Mouse (Mus musculus) forebrain, embryonic 12.5 days (tissue): Measurements from ENCODE around the gene Kctd20. TPM values are rescaled to one million over a fixed set of nuclear protein-coding genes. Genes with fewer than 3 reads are reported as not detected.
A peak's percentile ranks its signal among the peaks of the same experiment; 100 is the strongest.

ENCODE experiments used
- ATAC-seq: fragments of 200-750 bp; cut with Nextera tagmentation; 2 replicates; pipeline ENCODE4 v1.8.0; 2017; ENCODE audit warnings: moderate TSS enrichment; ENCODE audit not compliant: low FRiP score
- H3K27ac ChIP-seq: fragments of 300-500 bp; sonication (generic); 2 replicates; pipeline ENCODE4 v1.5.1; 2016; ENCODE audit warnings: mild to moderate bottlenecking
- H3K27me3 ChIP-seq: fragments of 300-500 bp; sonication (generic); 2 replicates; pipeline ENCODE4 v1.6.1; 2016; ENCODE audit warnings: mild to moderate bottlenecking
- H3K36me3 ChIP-seq: fragments of 300-500 bp; sonication (generic); replicated peaks from 2 replicates; pipeline ENCODE4 v1.6.1; 2016; ENCODE audit warnings: mild to moderate bottlenecking
- H3K4me1 ChIP-seq: fragments of 300-500 bp; sonication (generic); 2 replicates; pipeline ENCODE4 v1.6.1; 2016
- H3K4me2 ChIP-seq: fragments of 300-500 bp; sonication (generic); 2 replicates; pipeline ENCODE4 v1.6.1; 2016; ENCODE audit warnings: mild to moderate bottlenecking, moderate library complexity
- H3K4me3 ChIP-seq: fragments of 300-500 bp; sonication (generic); replicated peaks from 2 replicates; pipeline ENCODE4 v1.5.1; 2016; ENCODE audit warnings: mild to moderate bottlenecking
- H3K9ac ChIP-seq: fragments of 300-500 bp; sonication (generic); 2 replicates; pipeline ENCODE4 v1.6.1; 2016; ENCODE audit warnings: mild to moderate bottlenecking
- H3K9me3 ChIP-seq: fragments of 300-500 bp; sonication (generic); 2 replicates; pipeline ENCODE4 v1.6.1; 2016
- WGBS: fragments of 180-500 bp; shearing (Covaris S2); methylation state at CpG from one replicate; pipeline ENCODE4 v1.1.7; 2016; 5-methylcytosine and 5-hydroxymethylcytosine counted together
- polyA plus RNA-seq: library from polyadenylated mRNA; unstranded; fragments of >200 nt; fragmentation: Nextera tagmentation; extraction: Ambion mirVana; gene quantifications from 2 replicates; pipeline ENCODE4 v1.2.1, GENCODE M21; 2016

Kctd20 gene
- polyA plus RNA-seq, 1 experiment from 2014 or later: 127 TPM

- Histone ChIP-seq H3K9ac (no peak overlapping the region), H3K9me3 (no peaks in the 10 kb centered on the region), H3K36me3 (no peaks in the 10 kb centered on the region), H3K27me3 (peaks cover 4% of the 10 kb centered on the region; the same call in 1 of the 2 replicates), H3K4me3 (no peak overlapping the region), H3K27ac (no peak overlapping the region), H3K4me2 (no peak overlapping the region), H3K4me1 (0 out of 2 replicates have a peak, but pooled peaks cover 3% of the 10 kb centered on the region)
- 78% methylated on average over 6 of the region's 6 CpGs for WGBS
- ATAC-seq: no peak
These were observed 29.7 kb upstream of the Kctd20 start for GRCm38 (mm10) chr17:28922096-28922495.

- Histone ChIP-seq H3K9ac (no peak overlapping the region), H3K4me1 (peaks cover 4% of the 10 kb centered on the region), H3K4me3 (no peak overlapping the region), H3K27me3 (peaks cover 4% of the 10 kb centered on the region; the same call in 1 of the 2 replicates), H3K9me3 (no peaks in the 10 kb centered on the region), H3K4me2 (no peak overlapping the region), H3K36me3 (no peaks in the 10 kb centered on the region), H3K27ac (no peak overlapping the region)
- 86% methylated on average over 8 of the region's 8 CpGs for WGBS
- ATAC-seq: no peak
These were observed 26.7 kb upstream of the Kctd20 start for GRCm38 (mm10) chr17:28924957-28925595.

- WGBS: 18% methylated on average over 13 of the region's 13 CpGs
These were observed 25.4 kb upstream of the Kctd20 start for GRCm38 (mm10) chr17:28926380-28926779.

GRCm38 (mm10) chr17:28926866-28927635 lies 24.7 kb upstream of the Kctd20 start:
- H3K36me3 ChIP-seq: no peaks in the 10 kb centered on the region

More at GRCm38 (mm10) chr17:28926380-28926779, 25.4 kb upstream of the Kctd20 start:
- Histone ChIP-seq H3K4me1 (peaks cover 13% of the 10 kb centered on the region), H3K36me3 (no peaks in the 10 kb centered on the region), H3K4me2 (no peak overlapping the region), H3K4me3 (no peak overlapping the region), H3K9ac (no peak overlapping the region), H3K9me3 (no peaks in the 10 kb centered on the region), H3K27ac (no peak overlapping the region), H3K27me3 (peaks cover 4% of the 10 kb centered on the region; the same call in 1 of the 2 replicates)
- no peak for ATAC-seq

GRCm38 (mm10) chr17:28928004-28928403 lies 23.7 kb upstream of the Kctd20 start:
- no peaks in the 10 kb centered on the region for H3K36me3 ChIP-seq
- H3K9me3 ChIP-seq: no peaks in the 10 kb centered on the region
- ATAC-seq: no peak
- no peak overlapping the region for H3K27ac ChIP-seq
- WGBS: 92% methylated on average over 9 of the region's 9 CpGs
- H3K4me2 ChIP-seq: no peak overlapping the region
- H3K4me3 ChIP-seq: no peak overlapping the region
- H3K27me3 ChIP-seq: peaks cover 4% of the 10 kb centered on the region; the same call in 1 of the 2 replicates
- H3K4me1 ChIP-seq: peaks cover 13% of the 10 kb centered on the region
- H3K9ac ChIP-seq: no peak overlapping the region

More at GRCm38 (mm10) chr17:28926866-28927635, 24.7 kb upstream of the Kctd20 start:
- 51% methylated on average over 15 of the region's 15 CpGs for WGBS
- Histone ChIP-seq H3K27me3 (peaks cover 4% of the 10 kb centered on the region; the same call in 1 of the 2 replicates), H3K4me3 (no peak overlapping the region), H3K9ac (no peak overlapping the region), H3K4me1 (peaks cover 13% of the 10 kb centered on the region), H3K4me2 (no peak overlapping the region), H3K9me3 (no peaks in the 10 kb centered on the region), H3K27ac (no peak overlapping the region)
- ATAC-seq: no peak

- 95% methylated on average over 4 of the region's 4 CpGs for WGBS
- ATAC-seq: no peak
- H3K4me1 ChIP-seq: peaks cover 10% of the 10 kb centered on the region
- H3K36me3 ChIP-seq: no peaks in the 10 kb centered on the region
- H3K27ac ChIP-seq: no peak overlapping the region
- H3K9ac ChIP-seq: no peak overlapping the region
- no peaks in the 10 kb centered on the region for H3K9me3 ChIP-seq
- H3K4me2 ChIP-seq: no peak overlapping the region
- H3K27me3 ChIP-seq: peaks cover 4% of the 10 kb centered on the region; the same call in 1 of the 2 replicates
- H3K4me3 ChIP-seq: no peak overlapping the region
These were observed 22.4 kb upstream of the Kctd20 start for GRCm38 (mm10) chr17:28929369-28929768.

- 38% methylated on average over 14 of the region's 14 CpGs for WGBS
These were observed 21.2 kb upstream of the Kctd20 start for GRCm38 (mm10) chr17:28930392-28931074.

GRCm38 (mm10) chr17:28931436-28932211 lies 20.1 kb upstream of the Kctd20 start:
- no peak overlapping the region for H3K9ac ChIP-seq
- no peaks in the 10 kb centered on the region for H3K36me3 ChIP-seq
- H3K4me3 ChIP-seq: no peak overlapping the region
- no peaks in the 10 kb centered on the region for H3K27me3 ChIP-seq
- no peaks in the 10 kb centered on the region for H3K9me3 ChIP-seq
- peaks cover 10% of the 10 kb centered on the region for H3K4me1 ChIP-seq
- no peak for ATAC-seq
- H3K27ac ChIP-seq: 0 out of 2 replicates have a peak overlapping the region, but pooled peaks have one; percentile 5
- 94% methylated on average over 18 of the region's 18 CpGs for WGBS
- H3K4me2 ChIP-seq: no peak overlapping the region

More at GRCm38 (mm10) chr17:28930392-28931074, 21.2 kb upstream of the Kctd20 start:
- Histone ChIP-seq H3K4me3 (no peak overlapping the region), H3K9ac (no peak overlapping the region), H3K4me2 (peak overlapping the region; percentile 19), H3K27me3 (no peaks in the 10 kb centered on the region), H3K27ac (peak overlapping the region; percentile 81), H3K36me3 (no peaks in the 10 kb centered on the region), H3K9me3 (no peaks in the 10 kb centered on the region), H3K4me1 (peaks cover 10% of the 10 kb centered on the region)
- ATAC-seq: peak; percentile 60; the same call in 1 of the 2 replicates

GRCm38 (mm10) chr17:28932274-28932673 lies 19.5 kb upstream of the Kctd20 start:
- WGBS: 90% methylated on average over 4 of the region's 4 CpGs
- H3K4me1 ChIP-seq: peaks cover 10% of the 10 kb centered on the region
- H3K4me3 ChIP-seq: no peak overlapping the region
- H3K36me3 ChIP-seq: no peaks in the 10 kb centered on the region
- H3K27ac ChIP-seq: no peak overlapping the region
- ATAC-seq: no peak
- H3K4me2 ChIP-seq: no peak overlapping the region
- H3K9me3 ChIP-seq: no peaks in the 10 kb centered on the region
- no peaks in the 10 kb centered on the region for H3K27me3 ChIP-seq
- H3K9ac ChIP-seq: no peak overlapping the region

GRCm38 (mm10) chr17:28934120-28934916 lies 17.4 kb upstream of the Kctd20 start:
- H3K4me3 ChIP-seq: no peak overlapping the region
- peaks cover 10% of the 10 kb centered on the region for H3K4me1 ChIP-seq
- H3K4me2 ChIP-seq: no peak overlapping the region
- H3K9me3 ChIP-seq: no peaks in the 10 kb centered on the region
- no peaks in the 10 kb centered on the region for H3K36me3 ChIP-seq
- no peaks in the 10 kb centered on the region for H3K27me3 ChIP-seq
- H3K9ac ChIP-seq: no peak overlapping the region
- no peak for ATAC-seq
- whole genome bisulfite sequencing: 80% methylated on average over 19 of the region's 19 CpGs
- H3K27ac ChIP-seq: no peak overlapping the region

- ATAC-seq: no peak
- H3K9ac ChIP-seq: no peak overlapping the region
- 89% methylated on average over 7 of the region's 7 CpGs for WGBS
These were observed 15.6 kb upstream of the Kctd20 start for GRCm38 (mm10) chr17:28936133-28936532.

More at GRCm38 (mm10) chr17:28936133-28936532, 15.6 kb upstream of the Kctd20 start:
- no peaks in the 10 kb centered on the region for H3K4me1 ChIP-seq
- no peaks in the 10 kb centered on the region for H3K27me3 ChIP-seq
- H3K36me3 ChIP-seq: no peaks in the 10 kb centered on the region
- H3K9me3 ChIP-seq: no peaks in the 10 kb centered on the region
- no peak overlapping the region for H3K4me2 ChIP-seq
- no peak overlapping the region for H3K27ac ChIP-seq
- no peak overlapping the region for H3K4me3 ChIP-seq
